Mouse (Mus musculus) bone marrow, adult 2 months (tissue): ENCODE results near the gene Tle4. TPM values are rescaled to one million over a fixed set of nuclear protein-coding genes. Genes with fewer than 3 reads are reported as not detected.

ENCODE experiments used
- H3K27ac ChIP-seq: fragments of 200-500 bp; 2 replicates; pipeline ENCODE4 v1.5.1; 2012; ENCODE audit warnings: low read depth, mild to moderate bottlenecking, control low read depth, inconsistent platforms, low read length; ENCODE audit not compliant: control insufficient read depth, poor library complexity, insufficient read depth
- H3K4me1 ChIP-seq: fragments of 200-500 bp; 2 replicates; pipeline ENCODE4 v1.6.1; 2011; ENCODE audit warnings: low read length; ENCODE audit not compliant: control insufficient read depth, insufficient read depth
- H3K4me3 ChIP-seq: fragments of 200-500 bp; replicated peaks from 2 replicates; pipeline ENCODE3; 2011; ENCODE audit warnings: mild to moderate bottlenecking, low read depth, low read length, control low read depth; ENCODE audit not compliant: control insufficient read depth
- CTCF ChIP-seq: fragments of 200-500 bp; IDR thresholded peaks from 2 replicates; pipeline ENCODE4 v1.5.1; 2011; ENCODE audit warnings: low read length, control low read depth; ENCODE audit not compliant: control insufficient read depth, insufficient read depth
- POLR2A ChIP-seq: fragments of 200-500 bp; IDR thresholded peaks from 2 replicates; pipeline ENCODE4 v1.6.1; 2011; ENCODE audit warnings: low read depth, mild to moderate bottlenecking, control low read depth, low read length, borderline replicate concordance; ENCODE audit not compliant: control insufficient read depth
- WGBS: fragments of 180-500 bp; shearing (Covaris S2); methylation state at CpG from one replicate; pipeline ENCODE4 v1.1.7; 2018; 5-methylcytosine and 5-hydroxymethylcytosine counted together
- polyA plus RNA-seq: library from polyadenylated mRNA; stranded (reverse); fragments of >200 nt; gene quantifications from 2 replicates; pipeline ENCODE4 v1.2.4, GENCODE M21; 2011; ENCODE audit warnings: low replicate concordance; ENCODE audit not compliant: missing spikeins, insufficient read depth, insufficient read length

Tle4 gene
- polyA plus RNA-seq, 1 experiment: 11.6 TPM

GRCm38 (mm10) chr19:14519186-14519585, 78.7 kb downstream of the Tle4 start:
- TF ChIP-seq CTCF: no peak
- no peak for TF ChIP-seq POLR2A
- WGBS: 91% methylated on average over 7 of the region's 7 CpGs
- Histone ChIP-seq H3K4me3 (no peak overlapping the region), H3K27ac (no peak overlapping the region), H3K4me1 (no peaks in the 10 kb centered on the region; the same call in 1 of the 2 replicates)

- Histone ChIP-seq H3K4me1 (no peaks in the 10 kb centered on the region; the same call in 1 of the 2 replicates), H3K27ac (no peak overlapping the region), H3K4me3 (no peak overlapping the region)
- WGBS: 77% methylated on average over 9 of the region's 9 CpGs
- TF ChIP-seq CTCF (no peak), POLR2A (no peak)
Observed at GRCm38 (mm10) chr19:14518438-14519044, 79.3 kb downstream of the Tle4 start.

- no peak for TF ChIP-seq POLR2A
- no peak for TF ChIP-seq CTCF
- no peak overlapping the region for H3K27ac ChIP-seq
- WGBS: 87% methylated on average over 1 of the region's 1 CpGs
- H3K4me3 ChIP-seq: no peak overlapping the region
- no peaks in the 10 kb centered on the region; the same call in 1 of the 2 replicates for H3K4me1 ChIP-seq
Observed at GRCm38 (mm10) chr19:14516420-14516819, 81.4 kb downstream of the Tle4 start.

- Histone ChIP-seq H3K27ac (no peak overlapping the region), H3K4me3 (no peak overlapping the region), H3K4me1 (no peaks in the 10 kb centered on the region)
- 94% methylated on average over 4 of the region's 4 CpGs for WGBS
- TF ChIP-seq CTCF (no peak), POLR2A (no peak)
Observed at GRCm38 (mm10) chr19:14508819-14509218, 89.0 kb downstream of the Tle4 start.

- 71% methylated on average over 2 of the region's 2 CpGs for WGBS
- TF ChIP-seq CTCF (no peak), POLR2A (no peak)
- Histone ChIP-seq H3K4me3 (no peak overlapping the region), H3K4me1 (no peaks in the 10 kb centered on the region), H3K27ac (no peak overlapping the region)
Observed at GRCm38 (mm10) chr19:14507911-14508310, 89.9 kb downstream of the Tle4 start.

- Histone ChIP-seq H3K4me3 (no peak overlapping the region), H3K27ac (no peak overlapping the region), H3K4me1 (no peaks in the 10 kb centered on the region)
- 81% methylated on average over 3 of the region's 3 CpGs for WGBS
- TF ChIP-seq POLR2A (no peak), CTCF (no peak)
Observed at GRCm38 (mm10) chr19:14506875-14507670, 90.8 kb downstream of the Tle4 start.

GRCm38 (mm10) chr19:14505885-14506548, 91.8 kb downstream of the Tle4 start:
- WGBS: 83% methylated on average over 2 of the region's 2 CpGs
- TF ChIP-seq POLR2A: no peak
- TF ChIP-seq CTCF: no peak
- Histone ChIP-seq H3K27ac (no peak overlapping the region), H3K4me1 (no peaks in the 10 kb centered on the region), H3K4me3 (no peak overlapping the region)

GRCm38 (mm10) chr19:14505401-14505800, 92.5 kb downstream of the Tle4 start:
- TF ChIP-seq POLR2A (no peak), CTCF (no peak)
- no peak overlapping the region for H3K4me3 ChIP-seq
- no peak overlapping the region for H3K27ac ChIP-seq
- no peaks in the 10 kb centered on the region for H3K4me1 ChIP-seq
- 78% methylated on average over 3 of the region's 3 CpGs for WGBS

GRCm38 (mm10) chr19:14503862-14504261, 94.0 kb downstream of the Tle4 start:
- Histone ChIP-seq H3K27ac (no peak overlapping the region), H3K4me3 (no peak overlapping the region), H3K4me1 (no peaks in the 10 kb centered on the region)
- no peak for TF ChIP-seq CTCF
- TF ChIP-seq POLR2A: no peak
- 24% methylated on average over 6 of the region's 6 CpGs for WGBS
